Mouse (Mus musculus) intestine, embryonic 14.5 days (tissue): ENCODE data around the gene Rad52. TPM values are rescaled to one million over a fixed set of nuclear protein-coding genes. Genes with fewer than 3 reads are reported as not detected.

Source experiments
- polyA plus RNA-seq: library from polyadenylated mRNA; unstranded; fragments of >200 nt; fragmentation: Nextera tagmentation; extraction: Ambion mirVana; gene quantifications from 2 replicates; pipeline ENCODE4 v1.2.1, GENCODE M21; 2014

The Rad52 gene
- polyA plus RNA-seq, 1 experiment from 2014 or later = 25.1 TPM

Other genes with a start within 250 kb of the Rad52 start
- 20.9 and 22.2 TPM in 2 replicates for gene Erc1, start 54.5 kb upstream of the Rad52 start, polyA plus RNA-seq
- 59.9 and 66.3 TPM in 2 replicates for gene Wnk1, start 136.0 kb downstream of the Rad52 start, polyA plus RNA-seq
- not detected in 2 replicates for gene Ninj2, start 190.7 kb downstream of the Rad52 start, polyA plus RNA-seq